ENCODE assay signal across 9 mouse cellular contexts in the genomic region with DNA sequence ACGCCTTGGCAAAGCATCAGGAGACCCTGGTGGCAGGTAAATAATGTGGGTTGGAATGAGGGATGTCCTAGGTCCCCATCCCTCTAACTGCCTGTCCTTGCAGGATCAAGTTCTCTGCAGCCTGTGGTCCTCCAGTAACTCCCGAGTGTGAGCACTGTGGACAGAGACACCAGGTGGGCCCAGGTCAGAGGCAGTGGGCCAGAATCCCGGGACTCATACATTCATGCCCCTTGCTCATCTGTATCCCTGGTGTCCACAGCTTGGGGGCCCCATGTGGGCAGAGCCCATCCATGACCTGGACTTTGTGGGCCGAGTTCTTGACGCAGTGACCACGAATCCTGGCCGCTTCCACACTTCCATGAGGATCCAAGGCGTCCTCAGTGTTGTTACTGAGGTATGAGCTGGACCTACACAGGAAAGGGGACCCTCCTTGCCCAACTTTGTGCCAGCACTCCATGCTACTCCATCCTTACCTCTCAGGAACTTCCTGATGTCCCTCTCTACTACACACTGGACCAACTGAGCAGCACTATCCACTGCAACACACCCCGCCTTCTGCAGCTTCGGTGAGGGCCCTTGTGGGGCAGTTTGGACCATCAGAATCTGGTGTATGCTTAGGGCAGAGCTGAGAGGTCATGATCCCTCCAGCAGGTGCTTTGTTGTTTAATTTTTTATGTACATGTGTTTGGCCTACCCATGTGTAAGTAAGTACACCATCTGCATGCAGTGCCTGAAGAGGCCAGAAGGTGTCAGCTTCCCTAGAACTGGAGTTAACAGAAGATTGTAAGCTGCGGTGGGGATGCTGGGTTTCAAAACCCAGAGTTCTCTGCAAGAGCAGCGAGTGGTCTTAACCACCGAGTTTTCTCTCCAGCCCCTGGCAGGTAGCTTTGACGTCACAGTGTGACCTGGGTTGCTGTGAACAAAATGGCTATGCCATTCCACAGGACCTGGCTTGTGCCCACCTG. TPM values are rescaled to one million over a fixed set of nuclear protein-coding genes. Genes with fewer than 3 reads are reported as not detected.
DNase-seq lines count a peak whose midpoint lies in the region; ATAC-seq and TF ChIP-seq lines count a peak whose summit lies in the region.
"Had no signal": no experiment of that assay in that cellular context is flagged by ENCODE, and none has a peak within 500 bp of the region (broad histone marks: within the 10 kb centered on the region; RNA-seq: fewer than 3 reads in every experiment).

No protein-coding gene starts in this region.

- H3K27me3 ChIP-seq in stomach, postnatal 0 days (ENCODE audit: control insufficient read depth, insufficient read depth, low read length): no peaks in the 10 kb centered on the region

- no peak for TF ChIP-seq EP300 in stomach, postnatal 0 days (optimal IDR thresholded peaks at IDR 0.05)

- TF ChIP-seq CTCF in stomach, postnatal 0 days (IDR thresholded peaks at IDR 0.05; ENCODE audit: low read depth): peak; percentile 77

- peak; percentile 62 for DNase-seq in adrenal gland, postnatal 14 days
- no peak for DNase-seq in adrenal gland, postnatal 36 days
- peak; percentile 70 for DNase-seq in layer of hippocampus, adult 11-12 months (ENCODE audit: low spot score)
- no peak for DNase-seq in layer of hippocampus, adult 9-10 months (ENCODE audit: low spot score)
- peak; percentile 85 for DNase-seq in ES-CJ7 (ENCODE audit: low read depth, low spot score)
- DNase-seq in stomach, postnatal 0 days (ENCODE audit: low spot score): peak; percentile 64

- no peak overlapping the region for H3K4me2 ChIP-seq in stomach, postnatal 0 days (replicated peaks; ENCODE audit: low read depth)
- H3K4me2 ChIP-seq: limb, embryonic 15.5 days had no signal

- H3K9me3 ChIP-seq in stomach, postnatal 0 days (ENCODE audit: control insufficient read depth, low read length): no peaks in the 10 kb centered on the region
- H3K9me3 ChIP-seq: limb, embryonic 15.5 days had no signal

- no peaks in the 10 kb centered on the region for H3K4me1 ChIP-seq in stomach, postnatal 0 days (replicated peaks; ENCODE audit: control insufficient read depth, insufficient read depth)

- H3K4me3 ChIP-seq in stomach, postnatal 0 days (ENCODE audit: low read depth, low read length): no peak overlapping the region
- H3K4me3 ChIP-seq: limb, embryonic 15.5 days had no signal

- peak; percentile 15; the same call in 1 of the 2 replicates for ATAC-seq in granulocyte monocyte progenitor cell, adult 5-6 weeks (replicated peaks; ENCODE audit: poor library complexity, severe bottlenecking)
- no peak for ATAC-seq in stomach, postnatal 0 days (ENCODE audit: low FRiP score, low TSS enrichment)
- ATAC-seq in frontal cortex, adult (ENCODE audit: low TSS enrichment): no peak

- H3K36me3 ChIP-seq in stomach, postnatal 0 days (ENCODE audit: control insufficient read depth, insufficient read depth, low read length): peaks cover 6% of the 10 kb centered on the region; the same call in 1 of the 2 replicates

- H3K27ac ChIP-seq in stomach, postnatal 0 days (replicated peaks): peak overlapping the region; percentile 79; the same call in 1 of the 2 replicates

- no peak overlapping the region for H3K9ac ChIP-seq in stomach, postnatal 0 days (ENCODE audit: low read length)
- H3K9ac ChIP-seq: limb, embryonic 15.5 days had no signal

- 85% methylated on average over 14 of the region's 14 CpGs for WGBS in stomach, postnatal 0 days

RNA-seq across cellular contexts. Expression of a gene that starts 3.8 kb away (rescaled TPM):
- 4.2 and 9.4 TPM in 2 replicates for total RNA-seq in adrenal gland, postnatal 14 days (2021)
- total RNA-seq in adrenal gland, postnatal 36 days (2021): 1 to 10 TPM; 2.5 to 2.9 TPM
- 82.1 and 133 TPM in 2 replicates for total RNA-seq in granulocyte monocyte progenitor cell, adult 5-6 weeks (2014; fragmentation: Nextera tagmentation)
- total RNA-seq in granulocyte monocyte progenitor cell, adult 5-6 weeks (2017): 65.9 and 73.3 TPM in 2 replicates
- polyA plus RNA-seq in stomach, postnatal 0 days (2015; fragmentation: Nextera tagmentation; extraction: Ambion mirVana): 4.0 and 4.3 TPM in 2 replicates

RNA-seq across cellular contexts. Expression of a gene that starts 9.8 kb away (rescaled TPM):
- total RNA-seq in adrenal gland, postnatal 14 days (2021): 68.3 and 68.8 TPM in 2 replicates
- total RNA-seq in adrenal gland, postnatal 36 days (2021): 10 to 100 TPM; 73.9 to 80.0 TPM
- 92.9 and 98.1 TPM in 2 replicates for total RNA-seq in granulocyte monocyte progenitor cell, adult 5-6 weeks (2014; fragmentation: Nextera tagmentation)
- total RNA-seq in granulocyte monocyte progenitor cell, adult 5-6 weeks (2017): 46.5 and 59.2 TPM in 2 replicates
- 6.8 and 8.3 TPM in 2 replicates for polyA plus RNA-seq in stomach, postnatal 0 days (2015; fragmentation: Nextera tagmentation; extraction: Ambion mirVana)

RNA-seq across cellular contexts. Expression of a gene that starts 11.3 kb away (rescaled TPM):
- 62.2 and 67.9 TPM in 2 replicates for total RNA-seq in adrenal gland, postnatal 14 days (2021)
- total RNA-seq in adrenal gland, postnatal 36 days (2021): 10 to 100 TPM; 63.8 to 83.7 TPM
- total RNA-seq in granulocyte monocyte progenitor cell, adult 5-6 weeks (2014; fragmentation: Nextera tagmentation): 76.9 and 123 TPM in 2 replicates
- total RNA-seq in granulocyte monocyte progenitor cell, adult 5-6 weeks (2017): 73.8 and 95.9 TPM in 2 replicates
- 45.1 and 49.9 TPM in 2 replicates for polyA plus RNA-seq in stomach, postnatal 0 days (2015; fragmentation: Nextera tagmentation; extraction: Ambion mirVana)

RNA-seq across cellular contexts. Expression of a gene that starts 25.4 kb away (rescaled TPM):
- 0.52 and 0.90 TPM in 2 replicates for total RNA-seq in adrenal gland, postnatal 14 days (2021)
- total RNA-seq in adrenal gland, postnatal 36 days (2021): under 1 TPM in 1 of 2 experiments, not detected in 1; 0.46 TPM
- 11.0 and 17.9 TPM in 2 replicates for total RNA-seq in granulocyte monocyte progenitor cell, adult 5-6 weeks (2014; fragmentation: Nextera tagmentation)
- total RNA-seq in granulocyte monocyte progenitor cell, adult 5-6 weeks (2017): 4.4 and 4.8 TPM in 2 replicates
- 1.7 and 2.0 TPM in 2 replicates for polyA plus RNA-seq in stomach, postnatal 0 days (2015; fragmentation: Nextera tagmentation; extraction: Ambion mirVana)

RNA-seq across cellular contexts. Expression of a gene that starts 34.8 kb away (rescaled TPM):
- total RNA-seq in adrenal gland, postnatal 14 days (2021): 45.5 and 55.7 TPM in 2 replicates
- total RNA-seq in adrenal gland, postnatal 36 days (2021): 10 to 100 TPM; 33.9 to 37.4 TPM
- 33.3 and 44.1 TPM in 2 replicates for total RNA-seq in granulocyte monocyte progenitor cell, adult 5-6 weeks (2014; fragmentation: Nextera tagmentation)
- 40.7 and 47.6 TPM in 2 replicates for total RNA-seq in granulocyte monocyte progenitor cell, adult 5-6 weeks (2017)
- 82.8 and 86.6 TPM in 2 replicates for polyA plus RNA-seq in stomach, postnatal 0 days (2015; fragmentation: Nextera tagmentation; extraction: Ambion mirVana)

Comparison
In these comparisons a context has a peak if more than half of its experiments do, and no peak if none do; other contexts are left out.
1. DNase-seq: peak in adrenal gland, postnatal 14 days (single experiment), layer of hippocampus, adult 11-12 months (single experiment), ES-CJ7 (single experiment) and stomach, postnatal 0 days (single experiment); none in adrenal gland, postnatal 36 days (0 of 2) and layer of hippocampus, adult 9-10 months (single experiment).